9 mouse cellular contexts compared by ENCODE assay signal in the genomic region with DNA sequence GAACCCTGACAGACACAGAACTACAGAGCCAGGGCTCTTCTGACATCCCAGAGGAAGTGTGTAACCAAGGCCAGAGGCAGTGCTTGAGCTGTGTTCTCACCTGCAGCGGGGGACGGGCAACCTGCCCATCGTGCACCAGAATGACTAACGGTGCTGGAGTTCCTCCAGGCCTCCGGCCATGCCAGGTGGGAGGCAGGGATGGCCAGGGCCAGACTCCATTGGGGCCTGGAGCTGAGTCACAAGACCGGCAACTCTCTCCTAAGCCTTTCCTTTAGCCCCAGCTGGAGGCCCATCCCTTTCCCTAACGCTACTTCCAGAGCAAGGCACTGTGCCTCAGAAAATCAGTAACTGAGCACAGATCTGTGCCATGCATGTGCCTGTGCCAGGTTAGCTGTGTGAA.
DNase-seq lines count a peak whose midpoint lies in the region; ATAC-seq and TF ChIP-seq lines count a peak whose summit lies in the region.
"Had no signal": no experiment of that assay in that cellular context is flagged by ENCODE, and none has a peak within 500 bp of the region (broad histone marks: within the 10 kb centered on the region; RNA-seq: fewer than 3 reads in every experiment).

No protein-coding gene starts in this region.

- no peak for TF ChIP-seq CTCF in brain, embryonic 14.5 days (IDR thresholded peaks at IDR 0.05; ENCODE audit: borderline replicate concordance, extremely low read depth, insufficient read depth, insufficient read length)

- no peak overlapping the region for H3K4me2 ChIP-seq in kidney, embryonic 14.5 days (replicated peaks; ENCODE audit: low read depth, low read length)
- H3K4me2 ChIP-seq in hindbrain, embryonic 12.5 days (replicated peaks), result no peak overlapping the region
- H3K4me2 ChIP-seq in midbrain, embryonic 16.5 days (ENCODE audit: low read length), result no peak overlapping the region
- no peak overlapping the region for H3K4me2 ChIP-seq in intestine, embryonic 15.5 days (replicated peaks)

- H3K9me3 ChIP-seq in kidney, embryonic 14.5 days (ENCODE audit: control insufficient read depth, low read length), result no peaks in the 10 kb centered on the region
- H3K9me3 ChIP-seq in hindbrain, embryonic 12.5 days (replicated peaks), result no peaks in the 10 kb centered on the region
- no peaks in the 10 kb centered on the region for H3K9me3 ChIP-seq in midbrain, embryonic 16.5 days (replicated peaks; ENCODE audit: control insufficient read depth, low read length, poor library complexity, severe bottlenecking)
- H3K9me3 ChIP-seq in intestine, embryonic 15.5 days, result no peaks in the 10 kb centered on the region

- TF ChIP-seq POLR2A in brain, embryonic 14.5 days (IDR thresholded peaks at IDR 0.05; ENCODE audit: borderline replicate concordance, extremely low read depth, insufficient read depth, insufficient read length, poor library complexity, severe bottlenecking), result no peak

- intact Hi-C loops in gastrocnemius, postnatal 36 days (cut with DNase I), result no loop called here

- peak; percentile 64 for DNase-seq in kidney, adult 18-20 months
- peak; percentile 17 for DNase-seq in brain, embryonic 14.5 days (ENCODE audit: low read depth)
- DNase-seq in gastrocnemius, postnatal 36 days, result peak; percentile 31 to 49
- peak; percentile 42 for DNase-seq in ovary, postnatal 10 days (ENCODE audit: low spot score)

- WGBS in kidney, embryonic 14.5 days, result 67% methylated on average over 7 of the region's 7 CpGs
- 79% methylated on average over 7 of the region's 7 CpGs for WGBS in hindbrain, embryonic 12.5 days
- WGBS in midbrain, embryonic 16.5 days, result 74% methylated on average over 7 of the region's 7 CpGs
- WGBS in intestine, embryonic 15.5 days, result 75% methylated on average over 7 of the region's 7 CpGs

- no peak overlapping the region for H3K27ac ChIP-seq in kidney, embryonic 14.5 days (ENCODE audit: low read depth, low read length)
- no peak overlapping the region for H3K27ac ChIP-seq in hindbrain, embryonic 12.5 days
- H3K27ac ChIP-seq in midbrain, embryonic 16.5 days (ENCODE audit: low read length), result no peak overlapping the region
- H3K27ac ChIP-seq in intestine, embryonic 15.5 days, result no peak overlapping the region

- H3K4me1 ChIP-seq in kidney, embryonic 14.5 days (ENCODE audit: control insufficient read depth, insufficient read depth, low read length), result peaks cover 5% of the 10 kb centered on the region; the same call in 1 of the 2 replicates
- H3K4me1 ChIP-seq in hindbrain, embryonic 12.5 days, result 0 out of 2 replicates have a peak, but pooled peaks cover 3% of the 10 kb centered on the region
- no peaks in the 10 kb centered on the region for H3K4me1 ChIP-seq in midbrain, embryonic 16.5 days (ENCODE audit: control insufficient read depth, insufficient read depth, low read length)
- no peaks in the 10 kb centered on the region for H3K4me1 ChIP-seq in intestine, embryonic 15.5 days (replicated peaks)

- H3K27me3 ChIP-seq in kidney, embryonic 14.5 days (ENCODE audit: control insufficient read depth, insufficient read depth, low read length), result no peaks in the 10 kb centered on the region
- no peaks in the 10 kb centered on the region; the same call in 1 of the 2 replicates for H3K27me3 ChIP-seq in hindbrain, embryonic 12.5 days
- H3K27me3 ChIP-seq in midbrain, embryonic 16.5 days (ENCODE audit: control insufficient read depth, insufficient read depth, low read depth, low read length), result no peaks in the 10 kb centered on the region; the same call in 1 of the 2 replicates
- H3K27me3 ChIP-seq in intestine, embryonic 15.5 days (replicated peaks), result no peaks in the 10 kb centered on the region
- H3K27me3 ChIP-seq: CH12.LX had no signal

- ATAC-seq in kidney, embryonic 14.5 days (ENCODE audit: low FRiP score, low TSS enrichment), result no peak
- no peak for ATAC-seq in hindbrain, embryonic 12.5 days (ENCODE audit: low FRiP score)
- no peak for ATAC-seq in midbrain, embryonic 16.5 days
- no peak for ATAC-seq in intestine, embryonic 15.5 days

- H3K4me3 ChIP-seq in kidney, embryonic 14.5 days (ENCODE audit: low read length), result no peak overlapping the region
- H3K4me3 ChIP-seq in hindbrain, embryonic 12.5 days, result no peak overlapping the region
- H3K4me3 ChIP-seq in midbrain, embryonic 16.5 days (ENCODE audit: low read depth, low read length), result no peak overlapping the region
- H3K4me3 ChIP-seq in intestine, embryonic 15.5 days (replicated peaks), result no peak overlapping the region

- no peaks in the 10 kb centered on the region for H3K36me3 ChIP-seq in kidney, embryonic 14.5 days (ENCODE audit: control insufficient read depth, insufficient read depth, low read length)
- no peaks in the 10 kb centered on the region for H3K36me3 ChIP-seq in hindbrain, embryonic 12.5 days
- no peaks in the 10 kb centered on the region for H3K36me3 ChIP-seq in midbrain, embryonic 16.5 days (ENCODE audit: control insufficient read depth, insufficient read depth, low read length)
- no peaks in the 10 kb centered on the region for H3K36me3 ChIP-seq in intestine, embryonic 15.5 days

- no peak overlapping the region for H3K9ac ChIP-seq in kidney, embryonic 14.5 days (ENCODE audit: low read depth, low read length)
- H3K9ac ChIP-seq in hindbrain, embryonic 12.5 days, result no peak overlapping the region
- H3K9ac ChIP-seq in midbrain, embryonic 16.5 days (ENCODE audit: low read depth, low read length), result no peak overlapping the region
- H3K9ac ChIP-seq in intestine, embryonic 15.5 days, result no peak overlapping the region
